Mouse (Mus musculus) intestine, postnatal 0 days (tissue): ENCODE measurements at regions not wholly inside any gene's neighbourhood (a gene's known extent, or its start where the extent isn't known, plus 50 kb on each side); places are given as distances from the start of the nearest gene placed in this dataset.
A peak's percentile ranks its signal among the peaks of the same experiment; 100 is the strongest.

ENCODE experiments used
- ATAC-seq: fragments of 200-750 bp; cut with Nextera tagmentation; 2 replicates; pipeline ENCODE4 v1.8.0; 2017; ENCODE audit warnings: mild to moderate bottlenecking, moderate TSS enrichment, moderate library complexity
- H3K27ac ChIP-seq: fragments of 300-500 bp; sonication (generic); 2 replicates; pipeline ENCODE4 v1.5.1; 2014; ENCODE audit warnings: mild to moderate bottlenecking, low read depth, low read length, moderate library complexity
- H3K27me3 ChIP-seq: fragments of 300-500 bp; sonication (generic); replicated peaks from 2 replicates; pipeline ENCODE4 v1.6.1; 2014; ENCODE audit warnings: low read length, mixed read lengths; ENCODE audit not compliant: control insufficient read depth, insufficient read depth
- H3K36me3 ChIP-seq: fragments of 300-500 bp; sonication (generic); 2 replicates; pipeline ENCODE4 v1.6.1; 2014; ENCODE audit warnings: mild to moderate bottlenecking, moderate library complexity; ENCODE audit not compliant: control insufficient read depth, insufficient read depth
- H3K4me1 ChIP-seq: fragments of 300-500 bp; sonication (generic); replicated peaks from 2 replicates; pipeline ENCODE4 v1.6.1; 2014; ENCODE audit warnings: antibody characterized with exemption, low read length, mixed read lengths; ENCODE audit not compliant: control insufficient read depth, insufficient read depth
- H3K4me2 ChIP-seq: fragments of 300-500 bp; sonication (generic); replicated peaks from 2 replicates; pipeline ENCODE4 v1.6.1; 2014; ENCODE audit warnings: low read depth, mild to moderate bottlenecking, moderate library complexity
- H3K4me3 ChIP-seq: fragments of 300-500 bp; sonication (generic); 2 replicates; pipeline ENCODE4 v1.5.1; 2014; ENCODE audit warnings: low read depth, low read length
- H3K9ac ChIP-seq: fragments of 300-500 bp; sonication (generic); 2 replicates; pipeline ENCODE4 v1.6.1; 2014; ENCODE audit warnings: mild to moderate bottlenecking, low read depth, low read length
- H3K9me3 ChIP-seq: fragments of 300-500 bp; sonication (generic); 2 replicates; pipeline ENCODE4 v1.6.1; 2016; ENCODE audit warnings: mixed run types; ENCODE audit not compliant: control insufficient read depth
- CTCF ChIP-seq: sonication (generic); IDR thresholded peaks from 2 replicates; pipeline ENCODE4 v1.5.1; 2016; ENCODE audit warnings: low read depth, mild to moderate bottlenecking, control low read depth, antibody characterized with exemption, moderate library complexity
- WGBS: fragments of 180-500 bp; shearing (Covaris S2); extraction: QIAGEN DNeasy Blood & Tissue Kit; methylation state at CpG from one replicate; pipeline ENCODE4 v1.1.7; 2014; 5-methylcytosine and 5-hydroxymethylcytosine counted together

DNA sequence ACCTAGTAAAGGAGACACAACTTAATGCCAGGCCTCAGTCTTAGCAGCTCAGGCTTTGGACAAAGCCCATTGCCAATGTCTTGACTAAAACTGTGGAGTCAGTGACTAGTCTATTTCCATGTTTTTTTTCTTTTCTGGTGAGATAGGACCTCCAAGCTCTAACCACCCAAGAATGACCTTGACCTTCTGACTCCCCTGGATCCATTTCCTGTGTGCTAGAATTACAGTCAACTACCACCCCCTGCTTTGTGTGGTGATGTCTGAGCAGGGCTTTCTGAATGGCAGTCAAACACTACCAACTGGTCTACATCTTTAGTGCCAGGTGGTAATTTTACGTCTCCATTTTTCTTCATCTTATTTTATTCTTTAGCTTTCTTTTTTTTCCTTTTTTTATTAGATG is 51.3 kb upstream of the Rnf138rt1 start:
- Histone ChIP-seq H3K27me3 (no peaks in the 10 kb centered on the region), H3K4me3 (no peak overlapping the region), H3K36me3 (no peaks in the 10 kb centered on the region), H3K4me1 (no peaks in the 10 kb centered on the region), H3K4me2 (no peak overlapping the region), H3K9me3 (no peaks in the 10 kb centered on the region), H3K27ac (no peak overlapping the region), H3K9ac (no peak overlapping the region)
- no peak for TF ChIP-seq CTCF
- WGBS, result 100% methylated on average over 1 of the region's 1 CpGs
- no peak for ATAC-seq

GRCm38 (mm10) chrX:163814806-163815205 is 53.7 kb upstream of the Rnf138rt1 start:
- H3K4me3 ChIP-seq, result no peak overlapping the region
- no peaks in the 10 kb centered on the region for H3K9me3 ChIP-seq
- peak; percentile 52 for TF ChIP-seq CTCF
- no peaks in the 10 kb centered on the region for H3K4me1 ChIP-seq
- no peak for ATAC-seq
- WGBS, result 35% methylated on average over 1 of the region's 1 CpGs
- no peak overlapping the region for H3K27ac ChIP-seq
- no peaks in the 10 kb centered on the region for H3K27me3 ChIP-seq
- H3K9ac ChIP-seq, result no peak overlapping the region
- H3K4me2 ChIP-seq, result no peak overlapping the region
- no peaks in the 10 kb centered on the region for H3K36me3 ChIP-seq

DNA sequence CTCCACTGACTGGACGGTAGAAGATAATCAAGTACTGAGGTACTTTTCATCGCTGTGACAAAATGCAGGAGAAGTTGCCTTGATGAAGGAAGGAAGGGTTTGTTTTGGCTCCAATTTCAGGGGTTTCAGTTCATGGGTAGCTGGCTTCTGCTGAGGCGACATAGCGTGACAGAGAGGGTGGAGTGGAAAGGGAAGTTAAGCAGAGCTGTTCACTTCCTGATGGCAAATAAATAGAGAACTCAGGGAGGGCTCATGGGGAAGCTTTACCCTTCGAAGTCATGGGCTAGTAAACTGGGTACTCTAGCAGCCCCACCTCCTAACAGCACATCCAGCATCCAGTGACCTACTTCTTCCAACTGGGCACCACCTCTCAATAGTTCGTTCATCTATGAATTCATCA is 61.2 kb upstream of the Rnf138rt1 start:
- no peak overlapping the region for H3K4me3 ChIP-seq
- H3K27ac ChIP-seq, result no peak overlapping the region
- no peak overlapping the region for H3K9ac ChIP-seq
- H3K4me2 ChIP-seq, result no peak overlapping the region
- no peak for ATAC-seq
- no peak for TF ChIP-seq CTCF
- no peaks in the 10 kb centered on the region for H3K36me3 ChIP-seq
- 74% methylated on average over 6 of the region's 6 CpGs for WGBS
- no peaks in the 10 kb centered on the region for H3K9me3 ChIP-seq
- H3K27me3 ChIP-seq, result 0 out of 2 replicates have a peak, but pooled peaks cover 3% of the 10 kb centered on the region
- H3K4me1 ChIP-seq, result no peaks in the 10 kb centered on the region

GRCm38 (mm10) chrX:163827461-163827860 is 66.3 kb upstream of the Rnf138rt1 start:
- H3K9me3 ChIP-seq, result no peaks in the 10 kb centered on the region
- H3K27ac ChIP-seq, result no peak overlapping the region
- TF ChIP-seq CTCF, result peak; percentile 50
- H3K9ac ChIP-seq, result no peak overlapping the region
- no peak overlapping the region for H3K4me3 ChIP-seq
- H3K4me2 ChIP-seq, result no peak overlapping the region
- no peaks in the 10 kb centered on the region for H3K4me1 ChIP-seq
- H3K27me3 ChIP-seq, result no peaks in the 10 kb centered on the region
- H3K36me3 ChIP-seq, result no peaks in the 10 kb centered on the region
- WGBS, result 49% methylated on average over 3 of the region's 3 CpGs
- ATAC-seq, result no peak

DNA sequence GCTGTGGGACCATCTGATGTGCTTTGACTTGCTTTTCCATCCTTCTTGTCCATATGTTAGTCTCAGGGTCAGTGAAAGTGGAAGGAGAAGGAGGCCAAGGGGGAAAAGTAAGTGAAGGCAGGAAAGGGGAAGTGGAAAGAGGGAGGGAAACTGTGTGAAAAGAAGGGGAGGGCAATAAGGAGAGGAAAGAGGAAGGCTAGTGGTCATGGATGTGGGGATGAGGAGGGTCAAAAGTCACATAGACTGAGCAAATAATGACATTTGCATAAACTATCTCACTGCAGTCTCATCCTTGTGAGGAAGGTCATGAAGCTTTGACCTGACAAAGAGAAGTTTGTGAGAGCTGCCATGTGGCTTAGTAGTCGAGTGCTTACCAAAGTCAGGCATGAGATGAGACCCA is 63.4 kb upstream of the Ap1s2 start:
- Histone ChIP-seq H3K4me1 (no peaks in the 10 kb centered on the region), H3K4me2 (no peak overlapping the region), H3K27ac (no peak overlapping the region), H3K9ac (no peak overlapping the region), H3K36me3 (no peaks in the 10 kb centered on the region), H3K9me3 (no peaks in the 10 kb centered on the region), H3K4me3 (no peak overlapping the region), H3K27me3 (no peaks in the 10 kb centered on the region)
- no peak for TF ChIP-seq CTCF
- 58% methylated on average over 1 of the region's 1 CpGs for WGBS
- ATAC-seq, result no peak

DNA sequence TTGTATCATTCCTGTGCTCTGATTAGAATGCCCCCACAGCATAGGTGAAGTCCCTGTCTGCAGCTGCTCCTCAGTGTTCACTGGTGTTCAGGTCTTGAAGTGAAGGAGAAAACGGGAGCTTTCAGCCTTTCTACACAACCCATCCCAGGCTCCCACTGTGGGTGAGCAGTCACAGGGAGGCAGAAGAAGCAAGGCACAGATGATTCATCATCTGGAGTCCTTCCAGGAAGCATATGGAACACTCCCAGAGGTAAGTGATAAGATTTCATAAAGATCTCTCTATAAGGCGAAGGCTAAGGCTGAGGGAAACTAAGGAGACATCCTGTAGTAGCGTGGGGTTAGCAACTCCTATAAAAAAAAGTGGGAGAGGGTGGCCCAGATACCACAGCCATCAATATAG is 61.9 kb upstream of the Ap1s2 start:
- WGBS, result 81% methylated on average over 3 of the region's 3 CpGs
- Histone ChIP-seq H3K36me3 (no peaks in the 10 kb centered on the region), H3K9ac (no peak overlapping the region), H3K27me3 (no peaks in the 10 kb centered on the region), H3K9me3 (no peaks in the 10 kb centered on the region), H3K4me2 (no peak overlapping the region), H3K4me1 (no peaks in the 10 kb centered on the region), H3K4me3 (no peak overlapping the region), H3K27ac (no peak overlapping the region)
- ATAC-seq, result no peak
- no peak for TF ChIP-seq CTCF

GRCm38 (mm10) chrX:163847651-163848050 is 61.2 kb upstream of the Ap1s2 start:
- no peak overlapping the region for H3K27ac ChIP-seq
- no peak for TF ChIP-seq CTCF
- no peaks in the 10 kb centered on the region for H3K27me3 ChIP-seq
- 60% methylated on average over 3 of the region's 3 CpGs for WGBS
- no peaks in the 10 kb centered on the region for H3K36me3 ChIP-seq
- no peak overlapping the region for H3K9ac ChIP-seq
- no peak for ATAC-seq
- H3K4me2 ChIP-seq, result no peak overlapping the region
- no peak overlapping the region for H3K4me3 ChIP-seq
- H3K9me3 ChIP-seq, result no peaks in the 10 kb centered on the region
- no peaks in the 10 kb centered on the region for H3K4me1 ChIP-seq
